Mouse (Mus musculus) heart, postnatal 14 days (tissue): ENCODE measurements around the gene Prkcb. TPM values are rescaled to one million over a fixed set of nuclear protein-coding genes. Genes with fewer than 3 reads are reported as not detected.
A peak's percentile ranks its signal among the peaks of the same experiment; 100 is the strongest.

Experiments used
- DNase-seq, 2 experiments: peaks; one replicate each; pipeline ENCODE4 v3.0.0; 2021 to 2022
- intact Hi-C: fragments of 180-260 bp; cut with DNase I; formaldehyde crosslinking; loops from one replicate; pipeline ENCODE4 v1.15.1; 2025
- total RNA-seq, 2 experiments: library from RNA; stranded (reverse); gene quantifications; 2 replicates each; pipeline ENCODE4 v1.2.3; 2021

Gene Prkcb
- total RNA-seq, 2 experiments from 2014 or later: 4.0 to 9.8 TPM

DNA sequence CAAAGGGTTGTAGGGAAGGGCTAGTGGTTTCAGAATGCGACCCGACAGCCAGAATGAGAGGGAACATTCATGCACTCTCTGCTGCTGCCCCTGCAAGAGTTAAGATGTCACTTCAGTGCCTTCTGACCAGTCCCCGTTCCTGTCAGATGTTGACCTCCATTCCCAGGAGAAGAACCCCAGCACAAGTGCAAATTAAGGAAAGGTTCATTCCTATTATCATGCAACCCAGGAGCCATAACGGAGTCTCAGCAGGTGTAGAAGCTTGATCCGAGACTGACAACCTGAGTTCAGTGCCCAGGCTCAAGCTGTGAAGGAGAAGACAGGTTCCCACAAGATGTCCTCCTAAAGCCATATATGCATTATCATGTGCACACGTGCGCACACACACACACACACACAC, 280.2 kb downstream of the Prkcb start:
- intact Hi-C loops: no loop called here
- no peak for DNase-seq

GRCm38 (mm10) chr7:122570407-122570806, 281.9 kb downstream of the Prkcb start:
- intact Hi-C loops: no loop called here
- DNase-seq: no peak

GRCm38 (mm10) chr7:122573101-122573635, 284.6 kb downstream of the Prkcb start:
- no peak for DNase-seq
- intact Hi-C loops: no loop called here

GRCm38 (mm10) chr7:122574418-122574817, 285.9 kb downstream of the Prkcb start:
- DNase-seq: no peak
- intact Hi-C loops: no loop called here

- intact Hi-C loops: no loop called here
- no peak for DNase-seq
Observed at GRCm38 (mm10) chr7:122575056-122575455, 286.5 kb downstream of the Prkcb start.

GRCm38 (mm10) chr7:122575506-122575905, 287.0 kb downstream of the Prkcb start:
- intact Hi-C loops: no loop called here
- DNase-seq: peak; percentile 9 to 19

DNA sequence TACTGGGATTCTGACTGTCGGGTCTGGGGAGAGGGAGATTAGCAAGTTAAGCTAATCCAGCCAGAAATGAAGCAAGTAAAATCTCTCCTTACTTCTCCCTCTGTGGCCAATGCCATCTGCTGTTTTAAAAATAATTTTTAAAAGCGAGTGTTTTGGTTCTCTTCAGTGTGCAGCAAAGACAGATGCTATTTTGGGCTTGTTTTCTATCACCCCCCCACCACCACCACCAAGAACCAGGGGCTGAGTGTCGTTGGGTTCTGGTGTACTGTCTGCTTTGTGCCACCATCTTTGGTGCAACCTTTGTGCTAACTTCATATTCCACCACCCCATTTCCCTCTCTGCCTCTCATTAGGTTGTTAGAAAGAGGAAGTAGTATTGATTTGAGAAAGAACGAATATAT, 289.0 kb downstream of the Prkcb start:
- no peak for DNase-seq
- intact Hi-C loops: no loop called here

DNA sequence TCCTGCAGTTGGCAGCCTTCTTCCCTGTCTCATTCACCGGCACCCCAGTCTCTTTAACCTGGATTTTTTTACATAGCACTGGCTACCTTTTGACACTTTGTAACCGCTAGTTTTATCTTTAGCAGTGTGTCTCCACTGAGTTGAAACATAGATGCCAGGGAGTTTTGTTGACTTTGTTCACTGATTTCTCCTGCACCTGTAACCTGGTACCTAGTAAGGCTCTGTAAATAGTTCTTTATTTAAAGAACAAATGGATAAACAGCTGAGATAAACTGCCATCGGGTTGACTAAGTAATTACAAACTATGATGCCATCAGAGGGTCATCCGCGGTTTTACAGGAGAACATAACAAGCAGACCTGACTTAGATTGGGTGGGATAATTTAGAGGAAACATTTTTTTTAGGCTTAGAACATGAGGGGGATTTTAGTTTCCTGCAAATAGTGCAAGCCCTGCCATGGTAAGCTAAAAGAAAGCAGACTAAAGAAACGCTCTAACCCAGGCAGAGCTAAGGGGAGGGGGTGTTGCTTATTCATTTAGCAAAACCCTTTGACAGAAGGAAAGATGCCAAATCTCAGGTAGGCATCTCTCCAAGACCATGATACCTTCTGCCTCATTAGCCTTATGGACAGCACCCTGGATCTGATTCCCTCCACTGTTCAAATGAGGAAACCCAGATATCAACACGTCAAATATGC, 291.1 kb downstream of the Prkcb start:
- intact Hi-C loops: no loop called here

GRCm38 (mm10) chr7:122580158-122580475, 291.6 kb downstream of the Prkcb start:
- no peak for DNase-seq
- intact Hi-C loops: no loop called here

More for the DNA sequence above, 291.1 kb downstream of the Prkcb start:
- DNase-seq: no peak

DNA sequence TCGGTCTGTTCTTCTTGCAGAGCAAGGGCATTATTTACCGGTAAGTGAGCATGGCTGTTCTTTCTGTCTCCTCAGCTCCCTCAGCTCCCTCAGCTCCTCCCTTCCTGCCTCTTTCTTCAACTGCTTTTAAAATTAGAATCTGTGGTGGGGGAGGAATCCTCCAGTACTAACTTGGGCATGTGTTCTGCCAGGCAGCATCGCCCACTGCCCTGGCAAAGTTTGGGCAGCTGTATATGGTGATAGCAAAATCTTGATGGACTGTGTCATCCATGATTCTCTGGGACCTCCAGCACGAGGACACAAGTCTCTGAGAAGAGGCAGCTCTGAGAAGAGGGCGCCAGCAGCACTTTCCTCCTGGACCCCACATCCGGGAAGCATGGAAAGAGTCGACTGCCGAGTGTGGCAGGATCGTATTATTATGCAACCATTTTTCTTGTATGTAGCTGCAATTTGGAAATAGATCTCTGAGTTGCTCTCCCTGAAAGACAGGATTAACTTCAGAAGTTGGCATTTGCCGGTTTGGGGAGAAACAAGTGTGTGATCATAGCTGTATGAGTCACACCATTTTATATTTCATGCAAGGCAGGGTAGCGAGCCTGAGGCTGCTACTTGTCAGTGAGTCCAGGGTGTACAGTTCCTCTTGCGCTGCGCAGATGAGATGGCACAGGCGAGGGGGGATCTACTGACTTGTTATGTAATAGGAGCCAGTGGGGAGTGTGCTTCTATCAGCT, 296.0 kb downstream of the Prkcb start:
- intact Hi-C loops: no loop called here

GRCm38 (mm10) chr7:122595897-122596296, 307.3 kb downstream of the Prkcb start:
- intact Hi-C loops: no loop called here
- no peak for DNase-seq

More for the DNA sequence above, 296.0 kb downstream of the Prkcb start:
- no peak for DNase-seq

GRCm38 (mm10) chr7:122596596-122597170, 308.1 kb downstream of the Prkcb start:
- DNase-seq: no peak
- intact Hi-C loops: no loop called here

DNA sequence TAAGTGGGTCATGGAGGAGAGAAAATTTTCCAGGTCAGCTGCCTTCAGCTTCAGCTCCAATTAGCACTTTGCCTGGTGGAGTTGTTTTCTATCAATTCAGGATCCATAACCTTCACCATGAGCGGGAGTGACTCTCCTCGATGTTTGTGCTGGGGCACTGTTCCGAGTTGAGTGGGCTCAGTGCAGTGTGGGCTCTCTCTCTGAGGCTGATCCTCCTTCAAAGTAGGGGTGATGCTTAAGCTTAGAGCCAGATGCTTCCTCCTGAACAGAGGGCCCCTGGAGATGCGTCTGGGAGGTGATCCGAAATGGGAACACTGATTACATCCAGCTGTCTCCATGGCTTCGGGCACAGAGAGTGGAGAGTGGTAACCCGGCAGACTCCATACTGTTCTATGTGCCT, 308.8 kb downstream of the Prkcb start:
- no peak for DNase-seq
- intact Hi-C loops: no loop called here

GRCm38 (mm10) chr7:122600856-122601255, 312.3 kb downstream of the Prkcb start:
- DNase-seq: no peak
- intact Hi-C loops: no loop called here

DNA sequence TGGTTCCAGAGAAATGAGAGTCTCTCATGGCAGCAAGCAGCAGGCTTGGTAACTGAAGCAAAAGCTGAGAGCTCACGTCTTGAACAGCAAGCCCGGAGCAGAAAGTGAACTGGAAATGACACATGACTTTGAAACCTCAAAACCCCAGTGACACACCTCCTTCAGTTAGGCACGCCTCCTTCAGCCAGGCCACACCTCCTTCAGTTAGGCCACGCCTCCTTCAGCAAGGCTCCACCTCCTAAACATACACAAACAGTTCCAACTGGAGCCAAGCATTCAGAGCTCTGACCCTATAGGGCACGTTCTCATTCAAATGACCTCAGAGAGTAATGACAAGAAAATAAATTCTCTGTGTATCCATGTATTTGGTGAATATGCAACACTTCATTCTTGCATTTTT, 316.5 kb downstream of the Prkcb start:
- intact Hi-C loops: no loop called here

DNA sequence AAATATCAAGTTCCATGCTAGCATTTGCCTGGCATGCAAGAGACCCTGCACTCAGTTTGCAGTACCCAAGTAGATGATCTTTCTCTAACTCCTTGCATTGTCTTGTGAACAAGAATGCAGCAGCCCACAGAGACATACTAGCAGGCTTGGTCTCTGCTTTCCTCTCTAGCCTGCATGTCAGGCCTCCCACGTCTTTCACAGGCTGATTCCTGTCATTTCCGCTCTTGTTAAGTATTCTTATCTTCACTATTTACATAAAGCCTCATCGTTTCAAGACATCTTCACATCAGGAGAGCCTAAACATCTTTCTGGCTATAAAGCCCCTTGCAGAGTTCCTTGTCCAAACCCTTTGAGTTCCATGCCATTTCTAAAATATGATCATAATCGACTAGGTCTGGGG, 320.9 kb downstream of the Prkcb start:
- no peak for DNase-seq
- intact Hi-C loops: no loop called here

More for the DNA sequence above, 316.5 kb downstream of the Prkcb start:
- no peak for DNase-seq

GRCm38 (mm10) chr7:122610161-122610560, 321.6 kb downstream of the Prkcb start:
- DNase-seq: no peak
- intact Hi-C loops: no loop called here

- intact Hi-C loops: no loop called here
- no peak for DNase-seq
Observed at GRCm38 (mm10) chr7:122613876-122614275, 325.3 kb downstream of the Prkcb start.

DNA sequence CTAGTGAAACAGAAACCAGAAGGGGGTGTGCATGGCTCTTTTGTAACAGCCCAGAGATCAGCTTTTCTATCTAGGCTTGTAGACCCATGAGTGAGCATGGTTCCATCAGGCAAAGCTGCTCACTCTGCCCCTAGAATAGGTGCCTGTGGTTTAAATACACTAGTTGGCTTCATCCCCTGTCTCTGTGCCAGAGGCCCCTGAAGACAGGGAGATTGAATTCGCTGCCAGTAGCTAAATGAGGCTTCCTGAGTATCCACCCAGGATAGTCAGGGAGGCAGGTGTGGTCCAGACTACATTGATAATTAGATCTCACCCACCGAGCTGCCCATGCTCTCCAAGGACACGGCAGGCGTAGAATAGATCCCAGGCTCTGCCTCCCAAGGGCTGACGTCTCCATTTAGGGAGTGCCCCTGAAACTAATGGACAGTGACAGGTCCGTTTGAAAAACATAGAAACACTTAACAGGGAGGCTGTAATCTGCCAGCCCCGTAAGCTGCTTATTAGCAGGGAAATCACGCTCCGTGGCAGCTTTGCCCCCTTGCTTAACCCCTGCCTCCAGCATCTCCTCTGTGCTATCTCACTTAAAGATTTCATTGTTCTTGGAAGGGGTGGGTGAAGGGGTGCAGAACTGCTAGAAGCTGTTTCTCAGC, 333.7 kb downstream of the Prkcb start:
- no peak for DNase-seq
- intact Hi-C loops: no loop called here

DNA sequence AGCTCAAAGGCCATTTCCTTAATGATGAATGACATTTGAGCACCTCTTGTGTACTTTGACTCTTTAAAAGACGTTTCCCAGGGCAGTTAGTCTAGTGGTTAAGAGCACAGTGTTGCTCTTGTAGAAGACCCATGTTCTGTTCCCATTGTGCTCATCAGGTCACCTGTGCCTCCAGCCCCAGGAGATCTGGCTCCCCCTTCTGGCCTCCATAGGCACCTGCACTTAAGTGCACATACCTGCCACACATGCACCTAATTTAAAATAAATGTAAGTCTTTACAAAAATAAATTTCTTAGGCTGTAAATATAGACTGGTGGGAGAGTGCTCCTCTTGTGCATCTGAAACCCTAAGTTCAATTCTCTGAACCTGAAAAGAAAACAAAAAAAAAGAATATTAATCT, 335.2 kb downstream of the Prkcb start:
- no peak for DNase-seq

GRCm38 (mm10) chr7:122628050-122628449, 339.5 kb downstream of the Prkcb start:
- DNase-seq: no peak
- intact Hi-C loops: no loop called here

More for the DNA sequence above, 335.2 kb downstream of the Prkcb start:
- intact Hi-C loops: no loop called here
